Mouse (Mus musculus) CH12.LX (cell line): ENCODE data around the gene 1700011L22Rik. TPM values are rescaled to one million over a fixed set of nuclear protein-coding genes. Genes with fewer than 3 reads are reported as not detected.

Experiments used
- DNase-seq: peaks from one replicate; pipeline ENCODE4 v3.0.0-alpha.2; 2013; ENCODE audit errors: extremely low read depth
- H3K27ac ChIP-seq: 2 replicates; pipeline ENCODE4 v1.5.1; 2012; ENCODE audit warnings: low read depth, mild to moderate bottlenecking, control low read depth, moderate library complexity; ENCODE audit not compliant: insufficient read depth
- H3K27me3 ChIP-seq: replicated peaks from 2 replicates; pipeline ENCODE3; 2012; ENCODE audit warnings: inconsistent platforms
- H3K36me3 ChIP-seq, 2 experiments: replicated peaks in 1 of 2; 2 replicates each; pipeline versions ENCODE3 to v1.6.1; 2012; ENCODE audit warnings: inconsistent platforms in 1 of 2, low read length in 1 of 2, mild to moderate bottlenecking in 1 of 2, mixed read lengths in 1 of 2, moderate library complexity in 1 of 2; ENCODE audit not compliant: control insufficient read depth in 1 of 2, insufficient read depth in 1 of 2
- H3K4me1 ChIP-seq, 2 experiments: 2 replicates each; pipeline ENCODE4 v1.6.1; 2012; ENCODE audit warnings: inconsistent platforms in 1 of 2, moderate library complexity in 1 of 2; ENCODE audit not compliant: insufficient read depth in 2 of 2, control insufficient read depth in 1 of 2
- H3K4me2 ChIP-seq: 2 replicates; pipeline ENCODE4 v1.6.1; 2012; ENCODE audit warnings: low read depth, mild to moderate bottlenecking, control low read depth; ENCODE audit not compliant: poor library complexity, insufficient read depth, severe bottlenecking
- H3K4me3 ChIP-seq, 3 experiments: fragments of 150-350 bp in 1 of 3; sonication (generic) in 1 of 3; replicated peaks in 1 of 3; 2 replicates each; pipeline versions ENCODE3 to v1.5.1; 2011 to 2012; ENCODE audit warnings: low read depth in 2 of 3, low read length in 2 of 3, mild to moderate bottlenecking in 2 of 3, moderate library complexity in 2 of 3, control low read depth in 1 of 3, improper control_type of control experiment in 1 of 3, inconsistent platforms in 1 of 3, mixed read lengths in 1 of 3; ENCODE audit not compliant: poor library complexity in 1 of 3
- H3K79me2 ChIP-seq: replicated peaks from 2 replicates; pipeline ENCODE4 v1.6.1; 2012; ENCODE audit warnings: mild to moderate bottlenecking, moderate library complexity; ENCODE audit not compliant: control insufficient read depth, poor library complexity, insufficient read depth, severe bottlenecking; ENCODE audit errors: extremely low read depth
- H3K9ac ChIP-seq: 2 replicates; pipeline ENCODE4 v1.6.1; 2012; ENCODE audit warnings: low read depth, mild to moderate bottlenecking, control low read depth, moderate library complexity; ENCODE audit not compliant: insufficient read depth
- H3K9me3 ChIP-seq: replicated peaks from 2 replicates; pipeline ENCODE3; 2012; ENCODE audit warnings: low read length, inconsistent platforms, mixed read lengths
- BHLHE40 ChIP-seq: IDR thresholded peaks from 2 replicates; pipeline ENCODE4 v1.6.1; 2011; ENCODE audit warnings: mild to moderate bottlenecking, low read depth, low read length, improper control_type of control experiment
- CHD2 ChIP-seq: IDR thresholded peaks from 2 replicates; pipeline ENCODE4 v1.6.1; 2011; ENCODE audit warnings: low read length, improper control_type of control experiment
- CTCF ChIP-seq, 2 experiments: IDR thresholded peaks in 1 of 2; conservative IDR thresholded peaks in 1 of 2; 2 replicates each; pipeline ENCODE4 v1.5.1; 2011 to 2012; ENCODE audit warnings: low read depth in 2 of 2, low read length in 2 of 2, improper control_type of control experiment in 1 of 2, inconsistent platforms in 1 of 2, mild to moderate bottlenecking in 1 of 2, moderate library complexity in 1 of 2
- E2F4 ChIP-seq: IDR thresholded peaks from 2 replicates; pipeline ENCODE4 v1.6.1; 2011; ENCODE audit warnings: low read depth, low read length, improper control_type of control experiment; ENCODE audit not compliant: insufficient replicate concordance
- GABPA ChIP-seq: IDR thresholded peaks from 2 replicates; pipeline ENCODE4 v1.6.1; 2012; ENCODE audit warnings: low read depth, low read length, improper control_type of control experiment, inconsistent platforms; ENCODE audit not compliant: insufficient replicate concordance
- HCFC1 ChIP-seq: IDR thresholded peaks from 2 replicates; pipeline ENCODE4 v1.6.1; 2012; ENCODE audit warnings: low read depth, mild to moderate bottlenecking, inconsistent platforms, low read length, improper control_type of control experiment
- JUN ChIP-seq: IDR thresholded peaks from 2 replicates; pipeline ENCODE4 v1.6.1; 2011; ENCODE audit warnings: low read depth, mild to moderate bottlenecking, low read length, improper control_type of control experiment, moderate library complexity; ENCODE audit not compliant: insufficient read depth
- KAT2A ChIP-seq: IDR thresholded peaks from 2 replicates; pipeline ENCODE4 v1.6.1; 2012; ENCODE audit warnings: low read length, improper control_type of control experiment, inconsistent platforms; ENCODE audit not compliant: insufficient replicate concordance
- MEF2A ChIP-seq: IDR thresholded peaks from 2 replicates; pipeline ENCODE4 v1.6.1; 2014; ENCODE audit warnings: low read depth, mild to moderate bottlenecking, inconsistent platforms, low read length, improper control_type of control experiment, borderline replicate concordance
- MYC ChIP-seq: IDR thresholded peaks from 2 replicates; pipeline ENCODE4 v1.6.1; 2011; ENCODE audit warnings: low read depth, mild to moderate bottlenecking, improper control_type of control experiment, low read length
- NRF1 ChIP-seq: IDR thresholded peaks from 2 replicates; pipeline ENCODE4 v1.6.1; 2014; ENCODE audit warnings: low read depth, mild to moderate bottlenecking, inconsistent platforms, low read length, improper control_type of control experiment, moderate library complexity
- PAX5 ChIP-seq: IDR thresholded peaks from 2 replicates; pipeline ENCODE4 v1.6.1; 2012; ENCODE audit warnings: low read length, inconsistent platforms, mixed read lengths
- POLR2A ChIP-seq: IDR thresholded peaks from 2 replicates; pipeline ENCODE4 v1.6.1; 2011; ENCODE audit warnings: low read depth, mild to moderate bottlenecking, improper control_type of control experiment, low read length
- RAD21 ChIP-seq: IDR thresholded peaks from 2 replicates; pipeline ENCODE4 v1.6.1; 2011; ENCODE audit warnings: low read depth, mild to moderate bottlenecking, low read length, improper control_type of control experiment, moderate library complexity
- SIN3A ChIP-seq: IDR thresholded peaks from 2 replicates; pipeline ENCODE4 v1.6.1; 2012; ENCODE audit warnings: low read length, improper control_type of control experiment, inconsistent platforms
- SMC3 ChIP-seq: IDR thresholded peaks from 2 replicates; pipeline ENCODE4 v1.6.1; 2011; ENCODE audit warnings: low read depth, low read length, improper control_type of control experiment
- TBP ChIP-seq: conservative IDR thresholded peaks from 2 replicates; pipeline ENCODE4 v1.6.1; 2011; ENCODE audit warnings: low read depth, low read length, improper control_type of control experiment
- UBTF ChIP-seq: IDR thresholded peaks from 2 replicates; pipeline ENCODE4 v1.6.1; 2012; ENCODE audit warnings: low read depth, mild to moderate bottlenecking, inconsistent platforms, low read length, improper control_type of control experiment, moderate library complexity
- USF1 ChIP-seq: IDR thresholded peaks from 2 replicates; pipeline ENCODE4 v1.6.1; 2014; ENCODE audit warnings: low read depth, mild to moderate bottlenecking, inconsistent platforms, low read length, improper control_type of control experiment
- USF2 ChIP-seq: conservative IDR thresholded peaks from 2 replicates; pipeline ENCODE4 v1.6.1; 2011; ENCODE audit warnings: low read depth, low read length, improper control_type of control experiment
- ZC3H11A ChIP-seq: IDR thresholded peaks from 2 replicates; pipeline ENCODE4 v1.6.1; 2012; ENCODE audit warnings: low read depth, mild to moderate bottlenecking, inconsistent platforms, low read length, improper control_type of control experiment
- ZNF384 ChIP-seq: IDR thresholded peaks from 2 replicates; pipeline ENCODE4 v1.6.1; 2012; ENCODE audit warnings: low read depth, low read length, improper control_type of control experiment, inconsistent platforms
- dilution Hi-C: fragments of 300-500 bp; cut with MboI; formaldehyde crosslinking; loops from 2 replicates; pipeline ENCODE4 v1.14.3; 2020; ENCODE audit warnings: low sequenced_read_pairs; ENCODE audit not compliant: extremely low pct_unique_long_range_greater_than_20kb, extremely low pct_ligation_motif_present
- in situ Hi-C: fragments of 300-500 bp; cut with MboI; formaldehyde crosslinking; loops from 3 replicates; pipeline ENCODE4 v1.14.3; 2019; ENCODE audit warnings: low sequenced_read_pairs, low pct_ligation_motif_present, low pct_unique_long_range_greater_than_20kb, mixed read lengths
- polyA plus RNA-seq: library from polyadenylated mRNA; unstranded; fragments of >175 nt; gene quantifications from 2 replicates; pipeline ENCODE4 v1.2.1, GENCODE M21; 2012; ENCODE audit warnings: low read depth; ENCODE audit not compliant: insufficient read length
- total RNA-seq, 2 experiments: library from RNA; depleted of rRNA; stranded (reverse); fragments of 300-350 nt in 1 of 2; fragments of >200 nt in 1 of 2; gene quantifications; 2 replicates each; pipeline ENCODE4 v1.2.3; 2012 to 2014

Gene 1700011L22Rik
- total and polyA plus RNA-seq, 3 experiments, result not detected

DNA sequence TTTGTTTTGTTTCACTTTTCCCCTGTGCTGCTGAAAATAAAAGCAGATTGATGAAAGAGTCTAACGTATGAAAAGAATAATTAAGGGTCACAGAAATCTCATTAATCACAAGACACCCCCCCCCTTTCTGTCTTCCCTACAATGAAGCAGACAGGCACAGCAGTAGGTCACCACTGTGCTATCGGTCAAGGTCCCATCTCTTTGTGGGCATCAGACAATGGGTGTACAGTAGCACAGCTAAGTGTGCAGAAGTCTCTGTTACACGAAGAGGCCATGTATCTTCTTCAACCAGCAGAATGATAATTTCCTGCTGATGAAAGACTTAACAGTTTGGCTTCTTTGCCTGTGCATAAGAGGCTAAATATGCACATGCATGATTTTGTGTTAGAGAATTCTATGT is 49.7 kb downstream of the 1700011L22Rik start:
- H3K36me3 ChIP-seq, result peaks cover 0 to 9% of the 10 kb centered on the region in 2 experiments
- H3K27me3 ChIP-seq, result no peaks in the 10 kb centered on the region
- dilution Hi-C loops, result no loop called here
- no peak overlapping the region for H3K9ac ChIP-seq
- no peaks in the 10 kb centered on the region for H3K9me3 ChIP-seq
- H3K79me2 ChIP-seq, result no peaks in the 10 kb centered on the region
- TF ChIP-seq GABPA (no peak), UBTF (no peak), JUN (no peak), USF2 (no peak), CHD2 (no peak), ZNF384 (no peak), CTCF (conservative IDR thresholded peaks at IDR 0.05 in 1 of 2, IDR thresholded peaks at IDR 0.05 in 1 of 2; ENCODE audit: low read depth in 2 of 2, low read length in 2 of 2) (no peak), NRF1 (no peak), E2F4 (no peak), PAX5 (no peak), POLR2A (no peak)
- TF ChIP-seq, all 38 proteins: peak for 0
- DNase-seq, result no peak
- Histone ChIP-seq H3K27ac (no peak overlapping the region), H3K4me2 (no peak overlapping the region), H3K4me3 (no peak overlapping the region), H3K4me1 (peaks cover 0 to 6% of the 10 kb centered on the region in 2 experiments; a peak in 1 of 4 replicates)
- in situ Hi-C loops, result no loop called here

GRCm38 (mm10) chr8:79196481-79196880 is 51.9 kb downstream of the 1700011L22Rik start:
- Histone ChIP-seq H3K79me2 (no peaks in the 10 kb centered on the region), H3K4me3 (no peak overlapping the region), H3K9me3 (no peaks in the 10 kb centered on the region), H3K9ac (no peak overlapping the region), H3K27ac (no peak overlapping the region), H3K36me3 (peaks cover 8 to 22% of the 10 kb centered on the region in 2 experiments), H3K4me2 (no peak overlapping the region), H3K4me1 (peaks cover 0 to 6% of the 10 kb centered on the region in 2 experiments; a peak in 1 of 4 replicates), H3K27me3 (no peaks in the 10 kb centered on the region)
- in situ Hi-C loops (no loop called here), dilution Hi-C loops (no loop called here)
- no peak for TF ChIP-seq TBP
- no peak for TF ChIP-seq RAD21
- TF ChIP-seq USF1, result no peak
- TF ChIP-seq ZNF384, result no peak
- no peak for TF ChIP-seq BHLHE40
- no peak for TF ChIP-seq KAT2A
- TF ChIP-seq MEF2A, result no peak
- no peak for TF ChIP-seq SMC3
- TF ChIP-seq GABPA, result no peak
- TF ChIP-seq ZC3H11A, result no peak
- no peak for TF ChIP-seq CTCF (conservative IDR thresholded peaks at IDR 0.05 in 1 of 2, IDR thresholded peaks at IDR 0.05 in 1 of 2; ENCODE audit: low read depth in 2 of 2, low read length in 2 of 2)
- TF ChIP-seq HCFC1, result no peak
- no peak for TF ChIP-seq SIN3A
- no peak for TF ChIP-seq MYC
- DNase-seq, result no peak
